Mouse (Mus musculus): ENCODE measurements around the gene Mtmr6.

DNA sequence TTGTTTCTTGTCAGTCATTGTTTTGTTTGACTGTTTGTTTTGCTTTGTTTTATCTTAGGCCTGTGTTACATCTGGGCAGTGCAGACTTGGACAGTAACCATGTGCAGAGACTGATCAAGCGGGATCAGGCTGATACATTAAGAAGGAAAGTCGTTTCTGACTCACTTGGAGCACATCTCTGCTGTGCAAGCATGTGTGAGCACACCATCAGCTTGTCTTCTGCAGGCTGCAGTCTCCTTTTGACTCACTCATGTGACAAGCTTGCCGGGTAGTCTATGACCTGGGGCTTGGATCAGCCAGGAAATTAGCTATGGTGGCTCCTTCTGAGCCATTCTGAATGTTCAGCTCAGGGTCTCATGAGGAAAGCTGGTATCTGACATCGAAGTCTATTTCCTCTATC is 75.5 kb downstream of the Mtmr6 start:
- TF ChIP-seq CTCF (IDR thresholded peaks at IDR 0.05; ENCODE audit: borderline replicate concordance, control insufficient read depth, extremely low read depth, insufficient read depth, low read length, poor library complexity) (no peak), POLR2A (IDR thresholded peaks at IDR 0.05; ENCODE audit: control insufficient read depth, extremely low read depth, insufficient read depth, low read length, poor library complexity) (no peak)
